Mouse (Mus musculus): Measurements from ENCODE around the gene Rbm20.

Gene Rbm20

DNA sequence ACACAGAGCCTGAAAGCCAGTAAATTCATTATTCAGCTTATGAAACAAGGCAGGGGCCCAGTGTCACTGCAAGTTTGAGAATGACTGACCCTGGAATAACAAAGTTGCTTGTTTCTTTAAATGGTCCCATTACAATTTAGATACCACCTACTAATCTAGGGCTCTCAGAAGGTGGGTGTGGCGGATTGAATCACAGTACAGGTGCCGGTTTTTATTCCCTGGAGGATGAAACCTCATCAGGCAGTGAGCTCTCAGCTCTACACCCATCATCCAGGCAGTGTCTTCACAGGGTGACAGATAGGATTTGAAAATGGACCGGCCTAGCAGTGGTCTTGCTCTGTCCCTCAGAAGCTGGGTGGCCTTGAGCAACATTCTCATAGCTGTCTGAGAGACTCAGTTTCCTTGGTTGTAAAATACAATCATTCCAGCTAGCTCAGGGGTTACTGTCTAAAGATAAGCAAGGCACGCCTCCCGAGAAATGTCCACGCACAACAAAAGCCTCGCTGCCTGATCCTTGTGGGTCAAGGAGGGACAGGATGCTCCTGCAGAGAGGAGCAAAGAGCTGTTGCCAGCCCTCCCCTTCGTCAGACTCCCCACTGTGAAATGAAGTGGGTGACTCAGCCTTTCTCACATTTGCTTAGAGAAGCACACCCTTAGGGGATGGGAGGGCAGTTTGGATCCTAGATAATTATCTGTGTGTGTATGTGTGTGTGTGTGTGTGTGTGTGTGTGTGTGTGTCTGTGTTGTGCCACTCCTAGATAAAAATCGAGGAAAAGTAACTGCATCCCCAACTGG, 2.8 kb upstream of the Rbm20 start:
- DNase-seq: no peak

DNA sequence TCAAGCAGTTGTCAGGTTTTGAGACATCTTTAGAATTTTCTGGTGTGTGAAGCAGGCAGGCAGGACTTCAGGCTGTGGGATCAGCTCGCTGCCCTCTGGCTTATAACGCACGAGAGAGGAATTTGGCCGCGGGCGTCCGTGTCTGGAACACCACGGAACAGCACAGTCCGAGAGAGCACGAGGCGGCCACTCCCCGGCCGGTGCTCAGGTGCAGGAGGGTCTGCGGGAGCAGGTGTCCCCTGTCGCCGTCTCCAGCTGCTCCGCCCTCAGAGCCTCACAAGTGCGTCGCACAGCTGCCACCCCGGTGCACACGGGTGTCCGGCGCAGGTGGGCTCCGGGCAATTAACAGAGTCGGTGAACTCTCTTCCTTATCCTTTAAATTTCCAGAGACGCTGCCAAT, 878 bp upstream of the Rbm20 start:
- peak; percentile 26 to 30 for DNase-seq

DNA sequence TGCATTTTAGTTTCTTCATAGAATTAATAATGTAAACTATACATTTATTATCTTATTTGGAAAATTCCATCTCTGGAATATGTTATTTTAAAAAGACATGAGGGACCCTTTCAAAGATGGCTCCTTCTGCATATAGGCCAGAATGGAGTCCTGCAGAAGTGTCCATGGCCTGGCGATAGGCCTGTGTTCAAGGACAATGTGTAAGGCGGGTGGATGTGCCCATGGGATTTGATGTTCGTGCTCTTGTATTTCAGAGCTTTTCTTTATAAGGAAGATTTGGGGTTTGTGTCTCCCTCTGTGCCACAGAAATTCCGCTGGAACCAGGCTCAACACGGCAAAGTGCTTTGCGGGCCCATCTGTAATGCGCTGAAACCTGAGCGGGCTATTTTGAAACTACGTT, 2.1 kb downstream of the Rbm20 start:
- DNase-seq: no peak

DNA sequence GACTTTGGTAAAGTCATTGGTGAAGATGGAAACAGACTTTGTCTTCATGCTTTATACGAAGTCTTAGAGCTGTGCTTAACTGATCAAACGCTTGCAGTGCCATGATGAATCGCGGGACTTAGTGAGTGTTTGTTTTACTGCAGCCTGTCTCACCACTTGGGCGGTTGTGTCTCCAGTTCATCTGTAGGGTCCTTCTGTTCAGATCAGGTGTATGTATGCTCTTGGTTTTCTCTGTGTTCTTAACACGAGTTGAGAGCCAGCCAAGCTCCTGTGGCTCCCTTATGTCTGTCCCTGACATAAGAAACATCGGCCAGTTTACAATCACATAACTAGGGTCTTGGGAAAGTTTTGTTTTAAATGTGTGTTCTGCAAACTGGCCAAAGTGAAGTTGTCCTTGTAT, 2.9 kb downstream of the Rbm20 start:
- no peak for DNase-seq

DNA sequence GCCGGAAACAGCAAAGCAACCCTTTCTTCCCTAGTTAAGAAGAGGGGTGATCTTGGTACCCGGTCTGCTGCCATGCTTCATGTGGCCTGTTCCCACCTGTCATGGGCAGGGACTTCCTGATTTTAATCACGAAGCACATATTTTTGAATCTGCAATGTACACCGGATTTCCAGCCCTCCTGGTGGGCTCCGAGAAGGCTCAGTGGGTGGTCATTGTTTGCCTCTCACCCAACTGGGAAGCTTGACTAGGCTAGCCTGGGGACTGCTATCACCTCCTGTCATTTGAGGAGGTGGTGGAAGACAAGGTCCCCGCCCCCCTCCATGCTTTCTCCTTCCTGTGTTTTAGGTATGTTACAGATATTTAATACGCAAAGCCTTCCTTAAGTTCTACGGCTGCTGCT, 5.3 kb downstream of the Rbm20 start:
- no peak for DNase-seq

DNA sequence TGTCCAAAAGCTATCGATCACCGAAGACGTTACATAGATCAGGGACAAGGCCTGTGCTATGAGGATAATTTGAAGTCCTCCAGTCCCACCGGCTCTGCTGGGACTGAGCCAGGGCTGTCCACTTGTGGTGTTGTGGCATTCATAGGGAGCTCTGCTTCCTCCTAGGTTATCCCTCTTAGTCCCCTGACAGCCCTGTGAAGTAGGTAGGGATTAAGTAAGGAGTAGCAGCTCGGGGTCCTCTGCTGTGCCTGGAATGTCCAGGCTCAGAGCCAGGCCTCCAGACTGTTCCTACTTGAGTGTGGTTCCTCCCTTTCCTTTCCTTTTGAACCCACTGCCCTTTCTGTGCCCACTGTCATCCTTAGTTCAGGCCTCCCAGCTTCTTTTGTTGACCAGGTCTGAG, 10.5 kb downstream of the Rbm20 start:
- DNase-seq: no peak

DNA sequence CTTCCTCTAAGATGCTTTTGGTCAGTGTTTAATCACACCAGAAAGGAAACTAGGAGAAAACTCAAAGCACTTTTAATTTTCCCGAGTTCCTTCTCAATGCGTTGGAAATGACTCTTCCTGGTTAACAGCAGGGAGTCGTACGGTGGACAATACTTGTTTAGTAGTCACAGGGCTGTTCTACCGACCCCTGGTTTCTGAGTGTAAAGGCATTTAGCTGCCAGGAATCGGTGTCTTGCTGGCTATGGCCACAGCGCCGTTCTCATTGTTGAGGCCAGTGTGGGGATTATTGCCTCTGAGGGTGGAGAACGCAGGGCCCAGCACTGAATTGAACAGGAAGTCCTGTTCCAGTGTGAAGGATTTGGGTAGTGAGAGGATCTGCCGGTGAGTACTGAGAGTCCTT, 13.7 kb downstream of the Rbm20 start:
- DNase-seq: no peak

DNA sequence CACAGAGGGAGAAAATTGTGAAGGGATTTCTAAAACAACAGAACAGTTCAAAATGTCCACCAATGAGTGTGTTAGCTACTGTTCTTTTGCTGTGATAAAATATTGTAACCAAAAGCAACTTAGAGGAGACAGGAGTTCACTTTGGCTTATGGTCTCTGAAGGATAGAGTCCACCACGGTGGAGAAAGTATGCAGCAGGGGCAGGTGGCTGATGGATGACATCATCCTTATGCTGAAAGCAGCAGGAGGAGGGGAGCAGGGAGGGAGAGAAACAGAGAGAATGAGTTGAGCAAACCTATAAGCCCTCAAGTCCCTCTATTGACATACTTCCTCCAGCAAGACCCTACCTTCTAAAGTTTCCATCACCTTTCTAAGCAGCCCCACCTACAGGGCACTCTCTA, 16.9 kb downstream of the Rbm20 start:
- DNase-seq: no peak

DNA sequence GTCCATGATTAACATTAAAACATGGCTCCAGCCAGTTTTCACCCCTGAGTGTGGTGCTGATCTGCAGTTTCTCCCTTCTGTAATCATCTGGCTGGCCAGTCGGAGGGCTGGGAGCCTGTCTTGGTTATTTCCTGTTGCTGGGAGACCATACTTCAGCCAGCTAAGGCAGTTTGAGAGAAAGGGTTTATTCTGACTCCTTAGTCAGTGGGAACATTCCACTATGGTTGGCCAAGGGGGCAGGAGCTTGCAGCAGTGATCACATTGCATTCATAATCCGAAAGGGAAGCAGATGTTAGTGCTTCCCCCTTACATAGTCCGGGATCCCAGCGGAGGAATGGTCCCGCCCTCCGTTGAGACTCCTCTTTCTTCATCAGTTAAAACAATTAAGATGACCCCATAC, 19.0 kb downstream of the Rbm20 start:
- no peak for DNase-seq

DNA sequence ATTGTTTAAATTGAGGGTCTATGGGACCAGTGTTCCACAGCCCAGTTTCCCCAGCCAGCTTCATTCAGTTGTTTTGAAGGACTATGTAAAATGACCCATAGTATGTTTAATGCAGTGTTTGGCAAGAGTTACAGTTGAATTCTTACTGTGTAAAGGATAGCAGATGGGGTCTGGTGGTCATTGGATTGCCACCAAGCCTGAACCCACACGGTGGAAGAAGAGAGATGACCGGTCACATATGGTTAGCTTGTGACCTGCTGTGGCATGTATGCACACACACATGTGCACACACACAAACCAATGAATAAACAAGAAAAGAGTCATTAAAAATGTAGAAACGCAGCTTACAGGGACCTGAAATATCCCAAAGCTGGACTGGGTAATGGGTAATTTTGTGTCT, 19.5 kb downstream of the Rbm20 start:
- DNase-seq: peak; percentile 59 to 67

DNA sequence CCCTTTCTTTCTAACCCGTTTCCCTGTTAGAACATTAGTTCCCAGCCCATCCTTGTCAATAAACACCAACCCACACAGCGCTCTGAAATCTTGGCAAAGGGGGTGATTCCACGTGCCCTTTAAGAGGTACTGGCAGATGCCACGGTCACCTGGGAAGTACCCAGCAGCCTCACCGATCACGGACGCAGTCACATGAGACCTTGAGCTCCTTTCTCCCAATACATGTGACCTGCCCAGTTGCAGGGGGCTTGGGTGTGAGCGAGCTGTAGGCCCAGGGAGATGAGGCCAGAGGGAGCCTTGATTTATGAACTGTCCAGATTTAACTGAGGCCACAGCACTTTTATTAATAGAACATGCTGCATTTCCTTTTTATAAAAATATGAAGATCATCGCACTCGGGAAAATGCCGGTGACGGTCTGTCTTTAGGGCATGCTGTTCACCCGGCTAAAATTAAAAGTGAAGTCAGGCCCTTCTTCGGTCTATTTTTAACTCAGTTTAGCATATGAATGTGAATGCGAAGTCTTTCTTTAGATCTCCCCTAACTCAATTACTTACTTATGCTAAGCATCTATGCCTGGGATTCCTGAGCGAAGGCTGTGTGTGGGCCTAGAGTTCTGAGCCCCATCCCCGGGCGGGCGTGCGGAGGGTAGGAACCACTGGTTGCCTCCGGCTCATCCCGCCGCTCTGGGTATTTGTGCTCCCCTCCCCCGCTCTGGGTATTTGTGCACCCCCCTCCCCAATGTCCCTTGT, 20.4 kb downstream of the Rbm20 start:
- DNase-seq: peak; percentile 51 to 61

DNA sequence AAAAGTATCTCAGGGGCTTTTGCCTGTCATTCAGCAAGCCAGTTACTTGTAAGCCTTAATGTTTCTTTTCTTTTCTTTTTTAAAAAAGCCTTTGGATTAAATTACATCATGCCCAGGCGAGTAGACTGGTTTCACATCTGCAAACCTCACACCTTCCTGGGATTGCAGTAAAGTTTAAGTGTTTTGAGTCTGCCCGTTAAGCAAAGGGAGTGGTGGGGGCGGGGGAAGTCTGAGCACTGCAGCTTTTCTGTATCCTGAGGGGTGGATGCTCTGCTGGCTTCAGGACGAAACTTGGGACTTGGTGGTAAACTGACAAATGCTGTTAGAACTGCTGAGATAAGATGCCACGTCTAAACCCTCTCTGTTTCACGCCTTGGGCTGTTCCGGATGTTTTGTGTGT, 22.6 kb downstream of the Rbm20 start:
- DNase-seq: no peak

DNA sequence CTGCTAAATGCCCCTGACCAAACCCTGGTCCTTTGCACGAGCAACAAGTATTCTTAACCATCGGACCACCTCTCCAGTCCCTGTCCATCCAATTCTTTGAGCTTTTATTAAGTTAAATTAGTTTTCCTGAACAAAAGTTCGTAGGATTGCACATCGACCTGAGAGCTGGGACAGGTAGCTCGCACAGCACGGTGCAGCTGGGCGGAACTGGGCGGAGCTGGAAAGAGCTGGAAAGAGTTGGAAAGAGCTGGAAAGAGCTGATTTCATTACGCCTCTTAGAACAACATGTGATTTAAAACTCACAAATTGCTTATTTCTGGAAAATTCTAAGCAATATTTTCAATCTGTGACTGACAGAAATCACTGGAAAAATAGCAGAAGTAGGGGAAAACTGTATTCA, 24.3 kb downstream of the Rbm20 start:
- DNase-seq: no peak

DNA sequence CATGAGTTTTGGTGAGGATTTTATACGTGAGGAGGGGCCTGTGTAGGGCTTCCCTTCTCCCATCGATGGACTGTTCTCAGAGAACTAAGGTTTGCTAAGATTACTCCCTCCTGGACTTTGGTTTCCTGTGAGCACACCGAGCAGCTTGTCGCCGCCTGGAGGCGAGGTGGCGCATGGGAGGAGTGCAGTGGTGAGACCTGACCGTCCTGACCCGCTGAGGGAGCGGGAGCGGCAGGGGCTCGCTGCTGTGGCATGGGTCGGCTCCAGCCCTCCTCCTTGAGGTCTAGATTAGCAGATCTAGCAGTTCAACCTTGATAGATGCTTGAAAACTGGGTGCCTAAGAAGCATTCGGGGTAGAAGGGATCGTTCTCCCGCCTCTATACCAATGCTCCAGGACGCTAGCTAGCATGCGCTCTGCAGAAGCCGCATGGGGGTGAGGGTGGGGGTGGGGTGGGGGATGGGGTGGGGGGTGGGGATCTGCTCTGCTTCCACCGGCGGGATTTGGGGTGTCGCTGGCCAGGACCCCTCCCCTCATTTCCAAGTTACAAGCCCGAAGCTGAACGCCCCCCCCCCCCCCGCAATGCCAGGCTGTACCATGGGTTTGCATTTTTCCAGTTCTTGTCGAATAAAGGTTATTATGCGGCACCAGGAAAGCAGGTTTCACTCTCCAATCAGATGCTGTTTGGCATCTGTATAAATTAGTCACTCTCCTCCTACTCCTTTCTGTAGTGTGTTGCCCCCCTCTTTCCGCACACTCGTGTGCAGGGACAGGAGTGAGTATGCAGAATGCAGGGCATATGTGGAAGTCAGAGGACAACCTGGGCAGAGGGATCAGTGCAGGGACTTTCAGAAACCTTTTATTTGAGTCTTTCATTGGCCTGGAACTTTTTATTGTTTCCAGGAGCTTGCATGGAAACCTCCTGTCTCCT, 28.1 kb downstream of the Rbm20 start:
- peak; percentile 81 to 82 for DNase-seq

DNA sequence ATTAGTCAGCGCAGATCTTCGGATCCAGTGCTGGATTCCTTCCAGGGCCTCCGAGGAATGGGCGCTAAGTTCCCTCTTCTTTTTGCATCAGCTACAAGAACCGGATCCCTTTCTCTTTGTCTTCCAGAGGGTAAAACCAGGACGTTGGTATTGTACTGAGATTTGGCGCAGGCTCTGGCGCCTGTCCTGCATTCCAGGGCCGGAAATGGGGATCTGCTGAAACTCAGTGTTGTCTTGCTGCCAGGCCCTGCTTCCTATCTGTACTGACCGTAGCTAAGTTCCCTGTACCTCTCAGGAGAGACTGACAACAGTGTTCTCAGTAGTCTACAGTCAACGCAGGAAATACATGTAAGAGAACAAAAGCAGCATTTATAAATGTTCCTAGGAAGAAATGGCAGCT, 31.3 kb downstream of the Rbm20 start:
- DNase-seq: peak; percentile 17 to 26

DNA sequence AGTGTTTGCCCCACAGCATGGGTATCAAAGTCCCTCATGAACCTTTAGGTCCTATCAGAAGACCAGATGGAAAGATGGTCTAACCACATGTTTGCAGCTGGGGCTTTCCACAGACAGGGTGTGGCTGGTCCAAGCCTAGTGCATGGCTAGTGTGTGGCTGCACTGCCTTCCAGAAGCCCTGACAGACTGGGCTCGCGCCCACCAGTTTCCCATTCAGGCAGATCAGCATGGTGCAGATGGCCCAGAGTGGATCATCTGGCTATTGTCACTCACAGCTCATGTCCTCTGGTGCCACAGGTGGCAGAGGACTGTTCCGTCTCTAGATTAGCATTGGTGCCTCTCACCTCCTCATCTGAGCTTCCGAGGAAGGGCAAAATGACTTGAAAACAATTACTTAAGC, 33.8 kb downstream of the Rbm20 start:
- DNase-seq: peak; percentile 25 to 26

DNA sequence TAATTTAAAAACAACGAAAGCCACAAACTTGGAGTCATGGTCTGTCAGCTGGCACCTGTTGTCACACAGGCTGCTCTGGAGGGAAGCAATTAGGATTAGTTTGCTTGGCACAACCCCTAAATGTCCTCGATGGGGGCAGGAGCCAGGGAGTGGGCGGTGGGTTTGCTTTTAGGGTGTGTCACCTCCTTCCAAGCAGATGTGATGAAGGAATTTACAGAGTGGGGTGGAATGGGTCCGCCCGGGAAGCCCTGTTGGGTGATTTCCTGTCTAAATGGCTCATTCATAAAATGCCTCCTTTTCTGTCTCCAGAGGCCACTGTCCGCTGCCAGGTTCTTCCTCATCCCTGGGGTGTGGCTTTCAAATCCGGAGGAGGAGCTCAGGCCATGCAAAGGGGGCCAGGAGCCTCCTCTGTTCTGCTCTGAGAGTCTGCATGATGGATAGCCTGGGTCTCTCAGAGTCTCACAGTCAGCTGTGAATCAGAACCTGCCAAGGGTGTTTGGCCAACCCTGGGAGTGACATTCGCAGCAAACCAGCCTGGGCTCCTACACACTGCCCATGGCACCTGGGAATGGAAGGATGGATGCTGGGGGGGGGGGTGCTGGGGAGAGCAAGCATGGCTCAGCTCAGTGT, 34.3 kb downstream of the Rbm20 start:
- no peak for DNase-seq

DNA sequence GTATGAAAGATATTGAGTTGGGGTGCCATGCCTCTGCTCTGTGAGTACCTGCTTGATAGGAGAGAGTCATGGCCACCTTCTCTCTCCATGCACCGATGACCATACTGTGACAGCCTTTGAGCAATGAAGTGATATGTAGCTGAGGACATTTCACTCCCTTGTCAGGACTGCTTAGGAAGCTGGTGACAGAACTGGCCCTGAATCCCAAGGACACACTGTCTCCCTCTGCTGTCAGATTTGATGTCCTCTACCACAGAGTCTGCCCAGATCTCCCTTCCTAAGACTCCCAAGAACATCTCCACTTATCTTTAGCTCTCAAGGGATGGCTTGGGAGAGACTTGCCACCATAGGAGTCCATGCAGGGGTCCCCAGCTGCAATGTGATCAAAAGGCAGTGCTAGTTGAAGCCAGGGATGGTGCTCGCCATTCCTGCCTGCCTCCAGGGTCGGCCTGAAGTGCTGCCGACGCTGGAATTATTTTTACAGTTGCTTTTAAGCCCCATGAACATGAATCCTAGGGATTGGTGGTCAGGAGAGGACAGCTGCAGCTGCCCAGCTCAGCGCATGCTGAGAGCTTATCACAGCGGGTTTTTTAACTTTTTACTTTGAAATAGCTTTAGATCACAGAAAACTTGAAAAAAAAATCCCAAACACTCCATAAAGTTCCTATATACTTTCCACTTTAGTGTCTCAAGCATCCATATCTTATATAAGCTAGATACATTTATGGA, 35.4 kb downstream of the Rbm20 start:
- DNase-seq: no peak

DNA sequence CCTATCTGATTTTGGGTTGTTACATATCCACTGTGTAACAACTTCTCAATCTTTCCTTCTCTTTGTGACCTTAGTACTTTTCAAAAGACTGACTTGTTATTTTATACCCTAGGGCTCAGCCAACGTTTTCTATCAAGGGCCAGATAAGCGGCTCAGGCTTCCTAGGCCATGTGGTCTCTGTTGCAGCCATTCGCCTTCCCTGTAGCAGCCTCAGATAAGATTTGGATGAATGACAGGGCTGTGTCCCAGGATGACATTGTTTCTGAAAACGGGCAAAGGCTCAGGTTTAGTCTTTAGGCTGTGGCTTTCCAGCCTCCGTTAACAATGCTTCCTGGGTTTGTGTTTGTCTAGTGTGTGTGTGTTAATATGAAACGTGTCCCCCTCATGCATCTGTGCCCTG, 36.3 kb downstream of the Rbm20 start:
- no peak for DNase-seq

DNA sequence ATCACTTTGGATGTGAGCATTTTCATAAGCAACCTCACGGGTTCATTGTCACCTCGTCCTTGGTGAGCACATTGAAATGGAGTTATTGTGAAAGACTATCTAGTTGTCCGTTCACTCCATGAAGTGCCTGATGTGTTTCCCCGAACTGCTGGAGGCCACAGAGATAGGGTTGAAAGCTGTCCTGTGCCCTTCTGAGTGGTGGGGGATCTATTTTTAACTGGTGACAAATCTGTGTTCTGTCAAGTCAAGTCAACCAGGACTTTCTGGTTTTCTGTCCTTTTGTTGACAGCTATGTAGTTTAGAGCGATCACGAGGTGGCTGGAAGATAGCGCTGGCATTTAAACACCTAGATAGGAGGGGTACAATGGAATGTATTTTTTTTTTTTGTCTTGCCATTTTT, 39.4 kb downstream of the Rbm20 start:
- DNase-seq: no peak

DNA sequence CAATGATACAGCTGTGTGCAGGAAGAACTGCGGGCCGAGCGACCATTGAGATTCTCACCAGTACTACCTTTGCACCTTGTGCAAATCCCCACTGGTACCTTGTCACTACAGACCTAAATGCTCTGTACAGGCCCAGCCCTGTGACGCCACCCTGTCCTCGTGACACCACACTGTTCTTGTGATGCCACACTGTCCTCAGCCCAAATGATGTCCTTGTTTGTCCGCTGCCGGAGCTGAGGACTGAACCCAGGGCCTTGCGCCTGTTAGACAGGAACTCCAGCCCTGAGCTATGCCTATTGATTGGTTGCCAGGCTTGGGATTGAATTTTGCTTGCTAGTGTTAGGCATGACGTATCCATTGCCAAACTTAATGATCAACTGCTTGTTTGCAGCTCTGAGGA, 40.3 kb downstream of the Rbm20 start:
- no peak for DNase-seq

DNA sequence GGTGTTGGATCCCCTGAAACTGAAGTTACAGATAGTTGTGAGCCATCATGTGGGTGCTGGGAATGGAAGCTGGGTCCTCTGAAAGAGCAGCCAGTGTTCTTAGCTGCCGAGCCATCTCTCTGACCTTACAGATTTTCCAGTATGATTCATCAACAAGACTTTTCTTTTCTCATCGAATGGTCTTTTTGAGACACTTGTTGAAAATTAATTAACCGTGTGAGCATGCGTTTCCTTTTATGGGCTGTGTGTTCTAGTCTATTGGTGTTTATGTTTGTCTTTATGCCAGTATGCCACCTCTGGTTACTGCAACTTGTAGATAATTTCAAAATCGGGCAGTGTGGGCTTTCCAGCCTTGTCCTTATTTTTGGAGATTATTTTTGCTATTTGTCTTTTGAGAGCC, 45.1 kb downstream of the Rbm20 start:
- no peak for DNase-seq

Data from cerebellum, postnatal 10 days (tissue).